Mouse (Mus musculus): ENCODE data around the gene Itga8. TPM values are rescaled to one million over a fixed set of nuclear protein-coding genes. Genes with fewer than 3 reads are reported as not detected.

Gene Itga8
- polyA plus RNA-seq, 1 experiment from 2014 or later = 0.74 TPM

- no peak for DNase-seq (ENCODE audit: low spot score)
Measured at GRCm38 (mm10) chr2:12198214-12198613, 103.5 kb downstream of the Itga8 start.

DNA sequence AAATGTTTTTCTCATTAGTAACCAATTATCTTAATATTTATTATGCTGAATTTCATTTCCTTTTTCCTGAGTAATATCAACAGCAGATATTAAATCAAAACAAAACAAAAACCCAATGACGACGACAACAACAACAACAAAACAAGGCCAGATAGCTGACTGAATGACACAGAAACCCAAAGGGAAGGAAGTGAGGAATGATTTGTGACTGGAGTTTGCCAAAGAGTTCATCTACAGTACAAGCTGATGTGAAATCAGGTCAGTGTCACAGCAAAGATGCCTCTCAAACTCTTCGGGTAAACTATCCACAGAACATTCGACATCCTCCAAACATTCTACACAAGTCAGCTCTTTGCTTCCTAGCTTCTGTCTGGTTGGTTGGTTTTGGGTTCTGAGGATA lies 104.0 kb downstream of the Itga8 start:
- DNase-seq (ENCODE audit: low spot score) = no peak

DNA sequence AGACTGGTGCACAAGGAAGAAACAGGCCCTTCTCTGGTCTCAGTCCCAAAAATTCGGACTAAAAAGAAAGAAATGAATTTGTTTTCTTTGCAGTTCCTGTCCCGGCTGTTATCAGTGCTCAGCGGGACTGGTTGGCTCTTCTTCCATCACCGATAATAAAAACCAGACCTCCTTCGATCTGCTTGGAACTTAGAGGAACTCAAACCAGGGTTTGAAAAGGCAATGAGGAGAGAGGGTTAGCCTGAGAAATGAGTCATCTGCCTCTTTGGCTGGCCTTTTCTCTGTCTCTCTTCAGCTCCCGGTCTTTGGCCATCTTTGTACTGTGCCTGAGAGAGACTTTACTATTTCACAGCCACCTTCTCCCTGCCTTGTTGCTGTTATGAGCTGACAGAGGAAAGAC lies 112.7 kb downstream of the Itga8 start:
- no peak for DNase-seq (ENCODE audit: low spot score)

DNA sequence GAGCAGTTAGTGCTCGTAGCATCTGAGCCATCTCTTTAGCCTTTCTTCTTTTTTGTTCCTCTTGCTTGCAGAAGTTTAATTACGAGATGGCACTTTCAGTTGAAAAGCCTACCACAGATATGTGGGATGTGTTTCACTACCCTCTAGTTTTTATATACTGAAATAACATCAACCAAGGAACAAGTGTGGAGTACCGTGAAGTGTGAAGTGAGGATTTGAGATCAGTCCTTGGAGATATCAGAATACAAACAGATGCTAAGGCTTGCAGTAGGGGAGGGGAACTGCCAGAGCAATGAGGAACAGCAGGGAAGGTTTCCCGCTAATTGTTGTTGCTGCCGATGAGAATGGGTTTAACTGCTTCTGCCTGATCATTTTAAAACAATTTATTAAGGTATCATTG lies 114.1 kb downstream of the Itga8 start:
- no peak for DNase-seq (ENCODE audit: low spot score)

- no peak for DNase-seq (ENCODE audit: low spot score)
Measured at GRCm38 (mm10) chr2:12182402-12182948, 119.2 kb downstream of the Itga8 start.

GRCm38 (mm10) chr2:12180635-12181034 lies 121.1 kb downstream of the Itga8 start:
- no peak for DNase-seq (ENCODE audit: low spot score)

- DNase-seq (ENCODE audit: low spot score) = no peak
Measured at GRCm38 (mm10) chr2:12174722-12175427, 126.8 kb downstream of the Itga8 start.

DNA sequence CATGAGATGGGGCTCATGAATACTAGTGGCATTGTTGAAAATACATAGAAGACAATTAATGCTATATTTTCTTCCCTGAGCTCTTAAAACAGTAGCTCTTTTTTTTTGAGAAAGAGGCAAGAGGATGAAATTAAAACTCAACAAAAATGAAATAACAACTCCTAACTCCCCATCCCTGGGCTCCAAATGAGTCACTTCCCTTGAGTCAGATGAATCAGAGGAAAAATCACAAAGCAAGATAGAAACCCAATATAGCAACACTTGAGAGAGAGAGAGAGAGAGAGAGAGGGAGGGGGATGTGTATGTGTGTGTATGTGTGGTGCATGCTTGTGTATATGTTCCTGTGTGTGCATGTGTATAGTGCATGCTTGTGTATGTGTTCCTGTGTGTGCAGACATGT lies 131.5 kb downstream of the Itga8 start:
- no peak for DNase-seq (ENCODE audit: low spot score)

GRCm38 (mm10) chr2:12160486-12160885 lies 141.2 kb downstream of the Itga8 start:
- peak; percentile 38 for DNase-seq (ENCODE audit: low spot score)

GRCm38 (mm10) chr2:12157001-12157400 lies 144.7 kb downstream of the Itga8 start:
- DNase-seq (ENCODE audit: low spot score) = no peak

DNA sequence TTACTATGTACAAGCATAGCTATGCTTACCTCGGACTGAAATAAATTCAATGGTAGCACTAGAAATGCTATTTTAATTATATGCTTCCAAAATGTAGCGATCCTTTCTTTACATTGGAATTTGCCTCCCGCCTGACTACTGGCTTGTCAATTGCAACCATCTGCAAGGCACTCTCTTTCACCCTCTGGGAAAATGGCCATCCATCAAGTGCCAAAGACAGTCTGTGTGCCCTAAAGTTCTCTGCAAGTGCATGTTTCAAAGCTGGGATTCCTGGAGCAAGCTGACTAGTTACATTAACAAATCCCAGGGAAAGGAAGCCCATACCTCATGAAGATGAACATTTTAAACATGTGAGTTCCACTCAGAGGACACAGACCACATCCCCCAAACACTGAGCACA lies 145.3 kb downstream of the Itga8 start:
- DNase-seq (ENCODE audit: low spot score) = no peak

GRCm38 (mm10) chr2:12154676-12155075 lies 147.0 kb downstream of the Itga8 start:
- DNase-seq (ENCODE audit: low spot score) = no peak

- DNase-seq (ENCODE audit: low spot score) = no peak
Measured at GRCm38 (mm10) chr2:12153551-12153950, 148.2 kb downstream of the Itga8 start.

GRCm38 (mm10) chr2:12147902-12148301 lies 153.8 kb downstream of the Itga8 start:
- no peak for DNase-seq (ENCODE audit: low spot score)

- no peak for DNase-seq (ENCODE audit: low spot score)
Measured at GRCm38 (mm10) chr2:12146612-12147011, 155.1 kb downstream of the Itga8 start.

DNA sequence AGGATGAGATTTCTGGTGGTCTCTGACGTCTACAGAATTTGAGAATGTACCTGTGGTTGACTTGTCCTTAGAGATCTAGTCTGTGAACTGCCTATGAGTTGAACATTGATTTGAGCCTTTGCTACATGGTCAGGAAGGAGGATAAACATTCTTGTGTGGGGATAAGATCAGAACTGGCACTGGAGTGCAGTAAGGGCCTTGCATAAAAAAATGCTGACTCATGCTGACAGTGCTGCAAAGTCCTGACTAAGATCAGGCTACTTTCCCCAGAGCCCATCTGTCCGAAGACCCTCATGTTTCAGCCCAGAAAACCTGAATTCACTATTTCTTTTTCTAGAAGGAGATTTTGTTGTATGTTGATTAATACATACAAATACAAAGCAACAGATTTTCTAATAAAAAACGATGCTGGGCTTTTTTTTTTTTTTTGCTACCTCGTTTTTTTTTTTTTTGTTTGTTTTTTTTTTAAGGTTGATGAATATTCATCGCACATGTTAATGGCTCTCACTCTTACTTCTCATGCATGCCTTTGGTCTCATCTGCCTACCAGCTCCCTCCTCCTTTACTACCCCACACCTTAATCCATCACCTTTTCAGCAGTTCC lies 162.9 kb downstream of the Itga8 start:
- DNase-seq (ENCODE audit: low spot score) = no peak

DNA sequence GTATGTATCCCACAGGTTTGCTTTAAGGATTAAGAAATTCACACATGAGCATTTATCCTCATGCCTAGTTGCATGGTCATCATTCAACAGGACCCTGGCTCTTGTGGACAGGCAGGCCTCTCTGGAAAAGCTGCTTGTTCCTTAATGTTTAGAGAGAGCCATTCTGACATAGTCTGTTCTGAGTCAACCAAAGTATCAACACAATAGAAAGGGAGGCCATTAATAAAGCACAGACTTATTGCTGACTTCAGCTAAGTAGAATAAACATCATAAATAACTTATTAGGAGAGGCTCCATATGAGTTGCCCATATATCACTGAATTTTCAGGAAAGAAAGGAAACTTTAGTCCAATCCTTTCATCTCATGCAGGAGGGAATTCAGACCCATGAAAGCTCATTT lies 175.1 kb downstream of the Itga8 start:
- no peak for DNase-seq (ENCODE audit: low spot score)

DNA sequence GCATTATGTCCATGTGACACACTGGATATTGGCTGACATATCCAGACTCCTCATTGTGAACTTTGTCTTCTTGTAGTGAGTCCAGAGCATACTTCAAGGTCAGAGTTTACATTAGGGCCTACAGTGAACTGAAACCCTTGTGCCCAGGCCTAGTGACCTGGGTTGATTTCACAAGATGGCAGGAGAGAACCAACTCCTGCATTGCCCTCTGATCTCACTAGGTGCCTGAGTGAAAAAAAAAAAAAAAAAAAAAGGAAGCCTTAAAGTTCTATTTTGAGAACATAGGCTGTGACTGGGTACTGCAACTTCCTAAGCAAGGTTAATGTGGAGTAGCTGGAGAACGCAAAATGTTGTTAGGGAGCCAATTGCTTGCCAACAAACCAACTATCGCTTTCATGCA lies 186.2 kb downstream of the Itga8 start:
- no peak for DNase-seq (ENCODE audit: low spot score)

GRCm38 (mm10) chr2:12109306-12109705 lies 192.4 kb downstream of the Itga8 start:
- no peak for DNase-seq (ENCODE audit: low spot score)

DNA sequence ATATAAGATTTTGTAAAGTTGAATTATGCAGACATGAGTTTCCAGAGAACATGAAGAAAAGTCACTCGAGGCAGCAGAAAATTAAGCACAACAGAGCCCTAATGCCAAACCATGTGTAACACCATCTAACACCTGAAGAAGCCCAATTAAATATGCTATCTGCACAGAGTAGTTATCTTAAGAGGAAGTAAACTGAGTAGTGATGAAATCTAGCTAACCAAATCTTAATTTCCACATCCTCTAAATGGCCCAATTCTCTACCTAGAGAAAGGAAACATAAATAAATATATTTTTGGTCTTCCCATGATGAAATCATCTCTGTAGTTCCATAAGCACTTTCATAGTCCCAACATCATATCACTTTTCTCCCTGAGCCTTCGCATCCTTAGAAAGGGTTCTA lies 193.4 kb downstream of the Itga8 start:
- DNase-seq (ENCODE audit: low spot score) = no peak

GRCm38 (mm10) chr2:12107265-12107664 lies 194.5 kb downstream of the Itga8 start:
- DNase-seq (ENCODE audit: low spot score) = no peak

DNA sequence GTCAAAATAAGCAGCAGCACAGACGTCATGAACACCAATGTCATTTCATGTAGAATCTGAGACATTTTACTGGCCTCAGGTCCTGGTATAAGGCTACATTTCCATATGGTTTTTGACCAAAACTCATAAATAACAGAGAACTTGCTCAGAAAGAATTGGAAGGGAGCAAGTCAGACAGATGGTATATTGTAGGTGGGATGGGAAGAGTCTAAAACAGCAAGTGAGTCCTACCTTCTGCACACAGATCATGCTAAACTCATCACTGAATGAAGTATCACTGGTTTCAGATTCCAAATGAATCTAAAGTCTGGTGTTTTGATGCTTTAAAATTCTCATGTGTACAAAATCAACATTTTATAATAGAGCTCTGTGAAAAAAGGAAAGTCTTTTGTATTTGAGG lies 198.5 kb downstream of the Itga8 start:
- DNase-seq (ENCODE audit: low spot score) = no peak
